Mouse (Mus musculus) ES-Bruce4 (cell line): ENCODE results near the gene Nectin2.

Experiments used
- CTCF ChIP-seq: IDR thresholded peaks from one replicate; pipeline ENCODE4 v1.8.1; 2011; ENCODE audit warnings: low read depth, low read length
- EP300 ChIP-seq: IDR thresholded peaks from 2 replicates; pipeline ENCODE4 v1.6.1; 2011; ENCODE audit warnings: low read depth, low read length; ENCODE audit not compliant: insufficient read depth
- POLR2A ChIP-seq: IDR thresholded peaks from one replicate; pipeline ENCODE4 v1.8.1; 2011; ENCODE audit warnings: low read length; ENCODE audit not compliant: insufficient read depth

DNA sequence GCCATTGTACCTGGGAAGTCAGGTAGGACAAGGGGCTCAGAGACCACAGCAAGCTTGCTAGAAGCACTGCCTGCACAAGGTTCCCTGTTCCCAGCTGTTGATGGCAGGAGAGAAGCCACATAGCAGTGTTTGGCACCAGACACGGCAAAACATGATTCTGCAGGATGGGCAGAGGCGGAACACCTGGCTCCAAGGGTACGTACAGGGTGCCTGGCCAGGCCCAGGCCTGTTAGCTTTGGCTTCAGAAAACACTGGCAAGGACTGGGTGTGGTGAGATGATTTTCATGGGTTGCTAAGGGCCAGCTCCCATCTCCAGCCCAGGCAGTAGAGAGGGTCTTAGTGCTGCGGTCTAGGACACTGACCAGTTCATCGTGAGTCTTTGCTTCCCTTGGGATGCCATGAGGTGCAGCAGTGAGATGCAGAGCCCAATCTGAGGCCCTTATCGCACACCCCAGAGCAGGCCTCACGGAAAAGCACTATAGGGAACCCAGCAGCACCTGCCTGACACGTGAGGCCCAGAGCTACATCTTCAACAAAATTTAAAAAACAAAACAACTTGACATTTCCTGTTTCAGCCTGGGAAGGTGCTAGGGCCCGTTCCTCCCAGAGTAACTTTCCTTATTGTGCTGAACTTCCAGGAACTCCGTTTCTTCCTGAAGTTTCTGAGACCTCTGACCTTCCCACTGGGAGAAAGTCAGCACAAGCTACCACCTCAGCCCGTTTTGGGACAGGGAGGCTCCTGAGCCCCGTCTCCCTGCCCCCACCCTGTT, 49.8 kb downstream of the Nectin2 start:
- no peak for TF ChIP-seq CTCF
- peak; percentile 6 for TF ChIP-seq POLR2A
- no peak for TF ChIP-seq EP300
